In genomic region chr14:59649337-59649736, GRCm38 (mm10) we compare ENCODE assay signal across 25 mouse cellular contexts. TPM values are rescaled to one million over a fixed set of nuclear protein-coding genes. Genes with fewer than 3 reads are reported as not detected.
A peak's percentile ranks its signal among the peaks of the same experiment; 100 is the strongest.
DNase-seq lines count a peak whose midpoint lies in the region; ATAC-seq and TF ChIP-seq lines count a peak whose summit lies in the region.
"Had no signal": no experiment of that assay in that cellular context is flagged by ENCODE, and none has a peak within 500 bp of the region (broad histone marks: within the 10 kb centered on the region; RNA-seq: fewer than 3 reads in every experiment).

No protein-coding gene starts in this region.

- H3K4me1 ChIP-seq in hindbrain, embryonic 13.5 days (replicated peaks): peaks cover 19% of the 10 kb centered on the region
- H3K4me1 ChIP-seq in hindbrain, embryonic 12.5 days: no peaks in the 10 kb centered on the region
- no peaks in the 10 kb centered on the region for H3K4me1 ChIP-seq in midbrain, embryonic 10.5 days
- H3K4me1 ChIP-seq in midbrain, embryonic 14.5 days (ENCODE audit: control insufficient read depth, insufficient read depth, low read length): no peaks in the 10 kb centered on the region
- peaks cover 3% of the 10 kb centered on the region; the same call in 1 of the 2 replicates for H3K4me1 ChIP-seq in hindbrain, embryonic 16.5 days (ENCODE audit: control insufficient read depth, insufficient read depth, low read depth, low read length)
- no peaks in the 10 kb centered on the region for H3K4me1 ChIP-seq in midbrain, postnatal 0 days (ENCODE audit: insufficient read depth, low read length)
- H3K4me1 ChIP-seq: forebrain, embryonic 15.5 days had no signal

- TF ChIP-seq CTCF in midbrain, postnatal 0 days (IDR thresholded peaks at IDR 0.05): no peak

- H3K36me3 ChIP-seq in hindbrain, embryonic 13.5 days: peaks cover 2% of the 10 kb centered on the region; the same call in 1 of the 2 replicates
- H3K36me3 ChIP-seq in hindbrain, embryonic 12.5 days: no peaks in the 10 kb centered on the region
- H3K36me3 ChIP-seq in midbrain, embryonic 10.5 days: no peaks in the 10 kb centered on the region
- 0 out of 2 replicates have a peak, but pooled peaks cover 6% of the 10 kb centered on the region for H3K36me3 ChIP-seq in midbrain, embryonic 14.5 days (ENCODE audit: control insufficient read depth, insufficient read depth, low read length)
- 0 out of 2 replicates have a peak, but pooled peaks cover 3% of the 10 kb centered on the region for H3K36me3 ChIP-seq in hindbrain, embryonic 16.5 days (ENCODE audit: control insufficient read depth, insufficient read depth, low read length)
- H3K36me3 ChIP-seq in midbrain, postnatal 0 days (ENCODE audit: insufficient read depth, low read length): peaks cover 8% of the 10 kb centered on the region
- H3K36me3 ChIP-seq: embryonic facial prominence, embryonic 15.5 days; forebrain, embryonic 15.5 days; G1E; limb, embryonic 13.5 days; liver, embryonic 12.5 days had no signal

- H3K9me3 ChIP-seq in hindbrain, embryonic 13.5 days: no peaks in the 10 kb centered on the region
- H3K9me3 ChIP-seq in hindbrain, embryonic 12.5 days (replicated peaks): no peaks in the 10 kb centered on the region
- H3K9me3 ChIP-seq in midbrain, embryonic 10.5 days (replicated peaks): no peaks in the 10 kb centered on the region
- H3K9me3 ChIP-seq in midbrain, embryonic 14.5 days (ENCODE audit: control insufficient read depth, low read length): no peaks in the 10 kb centered on the region
- no peaks in the 10 kb centered on the region for H3K9me3 ChIP-seq in hindbrain, embryonic 16.5 days (ENCODE audit: control insufficient read depth, low read length)
- no peaks in the 10 kb centered on the region for H3K9me3 ChIP-seq in midbrain, postnatal 0 days (ENCODE audit: low read length)
- H3K9me3 ChIP-seq: embryonic facial prominence, embryonic 15.5 days; forebrain, embryonic 15.5 days; G1E; limb, embryonic 13.5 days; liver, embryonic 12.5 days had no signal

- 81% methylated on average over 6 of the region's 6 CpGs for WGBS in hindbrain, embryonic 13.5 days
- WGBS in hindbrain, embryonic 12.5 days: 68% methylated on average over 6 of the region's 6 CpGs
- WGBS in midbrain, embryonic 10.5 days: 75% methylated on average over 6 of the region's 6 CpGs
- WGBS in midbrain, embryonic 14.5 days: 78% methylated on average over 6 of the region's 6 CpGs
- WGBS in hindbrain, embryonic 16.5 days: 53% methylated on average over 6 of the region's 6 CpGs
- WGBS in midbrain, postnatal 0 days: 73% methylated on average over 6 of the region's 6 CpGs

- no peak overlapping the region for H3K4me3 ChIP-seq in hindbrain, embryonic 13.5 days
- no peak overlapping the region for H3K4me3 ChIP-seq in hindbrain, embryonic 12.5 days
- no peak overlapping the region for H3K4me3 ChIP-seq in midbrain, embryonic 10.5 days
- no peak overlapping the region for H3K4me3 ChIP-seq in midbrain, embryonic 14.5 days (replicated peaks; ENCODE audit: low read depth, low read length)
- no peak overlapping the region for H3K4me3 ChIP-seq in hindbrain, embryonic 16.5 days (ENCODE audit: low read length)
- no peak overlapping the region for H3K4me3 ChIP-seq in midbrain, postnatal 0 days (ENCODE audit: low read depth, low read length)
- H3K4me3 ChIP-seq: embryonic facial prominence, embryonic 15.5 days; forebrain, embryonic 15.5 days; limb, embryonic 13.5 days; liver, embryonic 12.5 days had no signal

- no peak overlapping the region for H3K9ac ChIP-seq in hindbrain, embryonic 13.5 days
- no peak overlapping the region for H3K9ac ChIP-seq in hindbrain, embryonic 12.5 days
- H3K9ac ChIP-seq in midbrain, embryonic 14.5 days (replicated peaks; ENCODE audit: low read length): no peak overlapping the region
- no peak overlapping the region for H3K9ac ChIP-seq in hindbrain, embryonic 16.5 days (ENCODE audit: low read depth, low read length)
- H3K9ac ChIP-seq in midbrain, postnatal 0 days (replicated peaks; ENCODE audit: low read length, poor library complexity, severe bottlenecking): no peak overlapping the region
- H3K9ac ChIP-seq: embryonic facial prominence, embryonic 15.5 days; forebrain, embryonic 15.5 days; limb, embryonic 13.5 days; liver, embryonic 12.5 days had no signal

- no peak overlapping the region for H3K4me2 ChIP-seq in hindbrain, embryonic 13.5 days
- H3K4me2 ChIP-seq in hindbrain, embryonic 12.5 days (replicated peaks): no peak overlapping the region
- H3K4me2 ChIP-seq in midbrain, embryonic 14.5 days (ENCODE audit: low read length): no peak overlapping the region
- H3K4me2 ChIP-seq in hindbrain, embryonic 16.5 days (ENCODE audit: low read length): no peak overlapping the region
- H3K4me2 ChIP-seq in midbrain, postnatal 0 days (ENCODE audit: low read depth, low read length, poor library complexity, severe bottlenecking): no peak overlapping the region
- H3K4me2 ChIP-seq: embryonic facial prominence, embryonic 15.5 days; forebrain, embryonic 15.5 days; limb, embryonic 13.5 days; liver, embryonic 12.5 days had no signal

- H3K27ac ChIP-seq in hindbrain, embryonic 13.5 days: no peak overlapping the region
- no peak overlapping the region for H3K27ac ChIP-seq in hindbrain, embryonic 12.5 days
- peak overlapping the region; percentile 42; the same call in 1 of the 2 replicates for H3K27ac ChIP-seq in midbrain, embryonic 10.5 days (replicated peaks)
- H3K27ac ChIP-seq in midbrain, embryonic 14.5 days (replicated peaks; ENCODE audit: low read depth, low read length): no peak overlapping the region
- no peak overlapping the region for H3K27ac ChIP-seq in hindbrain, embryonic 16.5 days (ENCODE audit: low read depth, low read length)
- no peak overlapping the region for H3K27ac ChIP-seq in midbrain, postnatal 0 days (ENCODE audit: low read depth, low read length)
- H3K27ac ChIP-seq: embryonic facial prominence, embryonic 15.5 days; forebrain, embryonic 15.5 days; limb, embryonic 13.5 days; liver, embryonic 12.5 days had no signal

- DNase-seq in midbrain, embryonic 10.5 days (ENCODE audit: low spot score): no peak
- DNase-seq in midbrain, embryonic 14.5 days: no peak
- peak; percentile 21 for DNase-seq in midbrain, postnatal 0 days (ENCODE audit: low spot score)
- DNase-seq in MN1 (ENCODE audit: low spot score): no peak
- DNase-seq: B cell, adult 2 months; cerebellum, adult 11-12 months; cerebellum, postnatal 25 days; gastrocnemius, postnatal 14 days; heart, adult 11 months; kidney, adult 2 months; kidney, postnatal 14 days; lung, adult 18-20 months; right cerebral cortex, adult 18-20 months; right cerebral cortex, postnatal 4 days; thymus, postnatal 14 days had no signal

- peaks cover 12% of the 10 kb centered on the region for H3K27me3 ChIP-seq in hindbrain, embryonic 13.5 days
- H3K27me3 ChIP-seq in hindbrain, embryonic 12.5 days: peaks cover 2% of the 10 kb centered on the region; the same call in 1 of the 2 replicates
- no peaks in the 10 kb centered on the region for H3K27me3 ChIP-seq in midbrain, embryonic 10.5 days (ENCODE audit: low read depth, poor library complexity, severe bottlenecking)
- no peaks in the 10 kb centered on the region; the same call in 1 of the 2 replicates for H3K27me3 ChIP-seq in midbrain, embryonic 14.5 days (ENCODE audit: control insufficient read depth, insufficient read depth, low read length)
- no peaks in the 10 kb centered on the region for H3K27me3 ChIP-seq in hindbrain, embryonic 16.5 days (replicated peaks; ENCODE audit: control insufficient read depth, insufficient read depth, low read length)
- no peaks in the 10 kb centered on the region for H3K27me3 ChIP-seq in midbrain, postnatal 0 days (ENCODE audit: insufficient read depth, low read length)
- H3K27me3 ChIP-seq: CH12.LX; embryonic facial prominence, embryonic 15.5 days; forebrain, embryonic 15.5 days; limb, embryonic 13.5 days; liver, embryonic 12.5 days had no signal

- ATAC-seq in hindbrain, embryonic 13.5 days (ENCODE audit: low FRiP score): 0 out of 2 replicates have a peak, but pooled peaks have one; percentile 32
- ATAC-seq in hindbrain, embryonic 12.5 days (ENCODE audit: low FRiP score): no peak
- ATAC-seq in midbrain, embryonic 14.5 days (ENCODE audit: low FRiP score, low TSS enrichment): no peak; the same call in 1 of the 2 replicates
- ATAC-seq in hindbrain, embryonic 16.5 days: peak; percentile 64; the same call in 1 of the 2 replicates
- no peak for ATAC-seq in midbrain, postnatal 0 days (ENCODE audit: low FRiP score)
- ATAC-seq: forebrain, embryonic 15.5 days; liver, embryonic 12.5 days had no signal

RNA-seq across cellular contexts. Expression of gene Shisa2, which starts 24.2 kb away (rescaled TPM):
- 4.0 and 4.3 TPM in 2 replicates for polyA plus RNA-seq in hindbrain, embryonic 13.5 days (2015; fragmentation: Nextera tagmentation; extraction: Ambion mirVana)
- polyA plus RNA-seq in hindbrain, embryonic 12.5 days (2016; fragmentation: Nextera tagmentation; extraction: Ambion mirVana): 22.4 and 27.9 TPM in 2 replicates
- polyA plus RNA-seq in midbrain, embryonic 10.5 days (2016; fragmentation: Nextera tagmentation; extraction: Ambion mirVana): 7.6 and 8.8 TPM in 2 replicates
- polyA plus RNA-seq in midbrain, embryonic 14.5 days (2014; fragmentation: Nextera tagmentation; extraction: Ambion mirVana): 4.9 and 5.4 TPM in 2 replicates
- 3.0 and 4.9 TPM in 2 replicates for polyA plus RNA-seq in hindbrain, embryonic 16.5 days (2015; fragmentation: Nextera tagmentation; extraction: Ambion mirVana)
- 15.1 and 21.0 TPM in 2 replicates for total RNA-seq in midbrain, postnatal 0 days (2014; rRNA removed)
- polyA plus RNA-seq in midbrain, postnatal 0 days (2015; fragmentation: Nextera tagmentation; extraction: Ambion mirVana): 3.5 and 4.8 TPM in 2 replicates
- total RNA-seq: monocyte, adult 5-6 weeks had no signal

RNA-seq across cellular contexts. Expression of gene Cdadc1, which starts 51.6 kb away (rescaled TPM):
- polyA plus RNA-seq in hindbrain, embryonic 13.5 days (2015; fragmentation: Nextera tagmentation; extraction: Ambion mirVana): 36.3 and 37.8 TPM in 2 replicates
- 34.1 and 35.2 TPM in 2 replicates for polyA plus RNA-seq in hindbrain, embryonic 12.5 days (2016; fragmentation: Nextera tagmentation; extraction: Ambion mirVana)
- polyA plus RNA-seq in midbrain, embryonic 10.5 days (2016; fragmentation: Nextera tagmentation; extraction: Ambion mirVana): 26.9 and 28.9 TPM in 2 replicates
- polyA plus RNA-seq in midbrain, embryonic 14.5 days (2014; fragmentation: Nextera tagmentation; extraction: Ambion mirVana): 31.6 and 39.4 TPM in 2 replicates
- polyA plus RNA-seq in hindbrain, embryonic 16.5 days (2015; fragmentation: Nextera tagmentation; extraction: Ambion mirVana): 26.3 and 32.3 TPM in 2 replicates
- total RNA-seq in midbrain, postnatal 0 days (2014; rRNA removed): 7.3 and 13.9 TPM in 2 replicates
- 32.5 and 36.6 TPM in 2 replicates for polyA plus RNA-seq in midbrain, postnatal 0 days (2015; fragmentation: Nextera tagmentation; extraction: Ambion mirVana)

Comparison
In these comparisons a context has a peak if more than half of its experiments do, and no peak if none do; other contexts are left out.
1. ATAC-seq: peak in hindbrain, embryonic 13.5 days (single experiment) and hindbrain, embryonic 16.5 days (single experiment); none in hindbrain, embryonic 12.5 days (single experiment), midbrain, embryonic 14.5 days (single experiment) and midbrain, postnatal 0 days (single experiment).